Mouse (Mus musculus): ENCODE measurements around the gene Usb1.

Gene Usb1

DNA sequence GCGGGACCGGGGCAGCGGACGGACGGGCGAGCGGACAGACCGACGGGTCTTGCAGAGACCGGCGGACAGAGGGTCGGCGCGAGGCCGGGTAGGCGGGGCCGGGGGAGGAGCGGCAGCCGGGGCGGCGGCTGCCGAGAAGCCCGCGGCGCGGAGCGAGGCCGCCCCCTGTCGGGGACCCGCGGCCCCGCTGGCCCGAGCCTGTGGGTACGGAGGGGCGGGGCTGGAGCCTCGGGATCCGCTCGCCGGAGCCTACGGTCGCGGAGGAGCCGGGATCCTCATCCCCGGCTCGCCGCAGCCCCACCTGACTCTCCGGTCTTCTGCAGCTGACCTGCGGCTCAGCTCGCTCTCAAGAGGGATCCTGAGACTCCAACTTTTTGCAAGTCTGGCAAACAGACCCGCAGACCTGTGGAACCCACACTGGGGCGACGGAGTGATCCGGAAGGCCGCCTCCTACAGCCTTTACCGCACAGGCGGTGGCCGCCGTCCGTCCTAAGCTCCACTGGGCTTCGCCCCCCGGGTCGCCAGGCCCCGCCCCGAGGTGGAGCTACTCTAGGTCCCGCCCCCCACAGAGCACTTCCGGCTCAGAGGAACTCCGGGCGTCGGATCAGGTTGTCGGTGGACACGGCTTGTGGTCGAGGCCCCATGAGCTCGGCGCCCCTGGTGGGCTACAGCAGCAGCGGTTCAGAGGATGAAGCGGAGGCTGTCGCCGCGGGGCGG is at the start of gene Usb1, which contains the start of gene Zfp319:
Usb1 (plus strand) TSS at position 565 of the 717 bp plus-strand sequence.
Zfp319 (minus strand) TSS at position 231 of the 717 bp plus-strand sequence.
- DNase-seq (ENCODE audit: low spot score): peak; percentile 86

DNA sequence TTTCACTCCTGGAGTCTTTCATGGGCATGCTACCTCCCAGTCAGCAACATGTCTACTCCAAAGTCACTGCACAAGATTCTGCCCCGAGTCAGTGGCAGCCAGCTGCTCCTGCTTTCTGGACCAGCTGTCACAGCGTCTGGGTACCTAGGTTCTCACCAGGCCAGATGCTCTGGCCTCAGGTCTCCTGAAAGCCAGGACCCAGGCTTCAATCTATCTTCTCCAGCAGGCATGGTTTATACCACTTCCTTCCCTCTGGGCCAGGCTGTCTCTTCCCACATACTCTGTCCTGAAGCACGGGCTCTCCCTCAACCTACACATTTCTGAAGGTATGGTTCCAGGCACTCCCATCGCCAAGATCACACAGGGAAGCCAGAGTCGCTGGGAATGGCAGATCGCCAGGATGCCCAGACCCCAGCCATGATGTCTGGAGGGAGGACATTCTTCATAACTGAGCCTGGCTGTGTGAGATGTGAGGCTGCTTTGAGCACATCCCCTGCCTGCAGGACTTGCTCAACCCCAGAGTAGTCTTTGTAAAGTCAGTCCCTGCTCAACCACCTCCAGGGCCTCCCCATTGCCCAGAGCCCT is 42.9 kb upstream of the Usb1 start:
- no peak for DNase-seq (ENCODE audit: low spot score)

DNA sequence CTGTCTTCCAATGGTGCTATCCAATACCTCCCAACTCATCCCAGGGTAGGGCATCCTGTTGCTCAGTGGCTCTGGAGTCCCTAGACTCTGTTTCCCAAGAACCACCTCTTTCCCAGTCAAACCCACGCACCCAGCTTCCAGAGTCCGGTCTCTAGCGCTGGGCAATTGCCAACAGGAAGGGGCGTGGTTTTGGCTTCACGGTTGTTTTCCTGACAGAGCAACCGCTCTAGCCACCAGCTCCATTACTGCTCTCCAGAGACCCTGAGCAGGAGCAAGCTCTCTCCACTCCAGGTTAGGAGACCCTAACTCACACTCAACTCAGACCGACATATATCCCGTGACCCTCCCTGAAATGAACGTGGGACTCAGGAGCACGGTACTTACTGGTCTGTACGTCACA is 38.9 kb upstream of the Usb1 start:
- DNase-seq (ENCODE audit: low spot score): no peak

DNA sequence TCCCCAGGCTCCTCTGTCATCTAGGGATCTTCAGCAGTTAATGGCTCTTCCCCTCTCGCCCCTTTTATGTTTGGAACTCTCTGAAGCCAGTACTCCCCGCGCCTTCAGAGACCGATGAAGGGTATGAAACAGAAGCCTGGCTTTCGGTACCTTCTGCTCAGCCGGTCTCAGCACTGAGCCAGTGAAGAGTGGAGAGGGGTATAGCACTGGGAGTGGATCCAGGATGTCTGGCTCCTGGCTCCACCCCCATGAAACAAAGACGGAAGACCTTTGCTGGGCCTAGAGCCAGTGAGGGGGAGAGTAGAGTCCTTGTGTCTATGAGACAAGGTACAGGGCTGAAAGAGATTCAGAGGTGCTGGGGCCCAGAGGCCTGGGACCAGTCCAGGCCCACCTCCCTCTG is 38.2 kb upstream of the Usb1 start:
- no peak for DNase-seq (ENCODE audit: low spot score)

GRCm38 (mm10) chr8:95302410-95302809 is 29.7 kb upstream of the Usb1 start:
- peak; percentile 22 for DNase-seq (ENCODE audit: low spot score)

- DNase-seq (ENCODE audit: low spot score): no peak
These were observed 26.6 kb upstream of the Usb1 start for GRCm38 (mm10) chr8:95305526-95305925.

DNA sequence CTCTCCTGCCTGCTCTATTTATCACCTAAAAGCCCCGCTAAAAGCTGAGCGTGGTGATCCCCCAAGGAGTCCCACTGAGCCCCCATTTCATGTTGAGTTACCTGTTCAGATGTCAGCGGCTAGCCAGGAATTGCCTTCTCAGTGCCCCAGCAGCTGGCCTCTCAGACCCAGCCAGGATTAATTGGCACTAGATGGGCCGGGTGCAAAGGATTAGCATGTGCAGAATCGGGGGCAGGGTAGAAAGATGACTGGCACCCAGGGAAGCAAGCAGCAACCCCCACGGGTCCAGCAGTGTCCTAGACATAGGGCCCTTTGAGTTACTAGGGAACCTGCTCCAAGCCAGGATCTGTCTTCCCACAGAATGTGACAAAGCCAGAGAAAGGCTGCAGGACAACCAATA is 25.7 kb upstream of the Usb1 start, which contains the start of gene Cngb1:
Cngb1 (minus strand) TSS at position 155 of the 400 bp plus-strand sequence.
- no peak for DNase-seq (ENCODE audit: low spot score)

- no peak for DNase-seq (ENCODE audit: low spot score)
These were observed 21.6 kb upstream of the Usb1 start, which contains the start of gene Tepp for GRCm38 (mm10) chr8:95310342-95310970. Gene Tepp, plus strand, starts transcription at chr8:95310566.

- DNase-seq (ENCODE audit: low spot score): no peak
These were observed 19.2 kb upstream of the Usb1 start for GRCm38 (mm10) chr8:95312836-95313235.

DNA sequence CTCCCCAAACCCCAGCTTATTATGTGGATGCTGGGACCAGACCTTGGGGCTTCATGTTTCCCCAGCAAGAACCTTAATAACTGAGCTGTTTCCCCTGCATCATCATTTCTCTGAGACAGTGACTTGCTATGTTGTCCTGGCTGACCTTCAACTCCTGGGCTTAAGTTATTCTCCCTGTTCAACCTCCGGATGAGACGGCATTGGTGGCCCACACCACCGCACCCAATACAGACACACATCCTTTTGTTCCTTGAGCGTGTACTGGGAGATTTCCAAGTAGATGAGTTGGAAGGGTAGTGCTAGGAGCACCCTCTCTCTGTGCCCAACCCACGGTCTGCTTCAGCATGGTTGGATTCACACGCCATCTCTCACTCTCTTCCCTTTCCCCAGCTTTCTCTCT is 18.2 kb upstream of the Usb1 start:
- DNase-seq (ENCODE audit: low spot score): no peak

DNA sequence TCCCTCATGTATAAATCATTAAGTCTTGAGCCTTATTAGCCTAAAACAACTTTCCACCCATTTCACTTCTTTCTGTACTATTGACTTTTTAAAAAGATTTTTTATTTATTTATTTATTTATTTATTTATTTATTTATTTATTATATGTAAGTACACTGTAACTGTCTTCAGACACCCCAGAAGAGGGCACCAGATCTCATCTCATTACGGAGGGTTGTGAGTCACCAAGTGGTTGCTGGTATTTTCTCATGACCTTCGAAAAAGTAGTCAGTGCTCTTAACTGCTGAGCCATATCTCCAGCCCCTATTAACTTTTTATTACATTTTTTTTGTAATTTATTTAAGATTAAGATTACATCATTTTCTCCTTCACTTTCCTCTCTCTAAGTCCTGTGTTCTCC is 17.4 kb upstream of the Usb1 start:
- DNase-seq (ENCODE audit: low spot score): no peak

- DNase-seq (ENCODE audit: low spot score): no peak
These were observed 16.7 kb upstream of the Usb1 start for GRCm38 (mm10) chr8:95315350-95315749.

DNA sequence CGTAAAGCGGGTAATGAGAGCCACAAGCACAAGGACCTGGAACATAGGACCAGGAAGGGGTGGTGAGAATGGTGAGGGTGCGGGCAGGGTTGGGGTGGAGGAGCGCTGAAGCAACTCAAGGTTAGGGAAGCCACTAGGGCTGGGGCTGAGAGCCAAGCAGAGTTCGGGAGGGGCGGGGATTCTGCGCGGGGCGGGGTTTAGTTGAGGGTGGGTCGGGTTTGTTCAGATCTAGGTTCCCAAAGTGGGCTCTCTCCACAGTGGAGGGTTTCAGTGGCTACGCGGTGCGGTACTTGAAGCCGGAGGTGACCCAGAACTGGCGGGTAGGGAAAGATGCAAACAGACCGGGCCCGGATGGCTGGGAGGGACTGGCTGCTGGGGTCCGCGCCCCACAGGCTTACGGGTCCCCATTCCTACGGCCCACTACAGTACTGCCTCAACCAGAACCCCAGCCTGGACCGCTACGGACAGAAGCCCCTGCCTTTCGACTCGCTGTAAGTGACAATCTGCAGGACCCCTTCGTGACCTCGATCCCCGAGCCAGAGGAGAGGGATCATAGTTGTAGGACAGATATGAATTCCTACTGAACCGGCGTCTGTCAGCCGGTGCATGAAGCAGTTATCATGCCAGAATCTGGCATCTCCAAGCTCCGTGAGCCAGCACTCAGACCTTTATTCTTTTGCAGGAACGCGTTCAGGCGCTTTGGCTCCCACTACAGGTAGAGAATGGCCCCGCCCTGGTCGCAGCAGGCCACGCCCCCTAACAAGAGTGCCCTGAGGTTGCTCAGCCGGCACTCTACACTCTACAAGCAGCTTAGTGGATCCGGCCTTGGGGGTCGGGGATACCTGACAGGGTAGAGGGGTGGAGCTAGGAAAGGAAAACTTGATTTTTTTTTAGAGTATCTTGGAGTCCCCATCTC is 11.6 kb upstream of the Usb1 start:
- no peak for DNase-seq (ENCODE audit: low spot score)

GRCm38 (mm10) chr8:95323201-95323600 is 8.9 kb upstream of the Usb1 start:
- no peak for DNase-seq (ENCODE audit: low spot score)

DNA sequence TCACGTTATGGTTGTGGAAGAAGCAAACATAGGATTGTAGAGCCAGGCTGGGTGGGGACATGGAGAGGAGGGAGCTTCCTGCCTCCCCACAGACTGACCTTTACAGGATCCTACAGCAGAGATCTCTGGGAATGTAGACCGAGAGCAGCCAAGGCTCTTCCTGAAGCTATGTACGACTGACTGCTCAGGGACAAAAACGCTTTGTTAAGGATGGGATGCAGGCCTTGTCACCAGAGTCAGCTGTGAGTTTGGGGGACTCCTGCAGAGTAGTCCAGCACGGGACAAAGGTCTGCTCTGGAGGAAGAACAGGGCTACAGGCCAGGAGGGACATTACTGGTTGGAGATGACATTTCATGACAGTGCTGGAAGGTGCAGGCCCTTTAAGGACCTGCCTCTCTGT is 7.4 kb upstream of the Usb1 start:
- DNase-seq (ENCODE audit: low spot score): no peak

DNA sequence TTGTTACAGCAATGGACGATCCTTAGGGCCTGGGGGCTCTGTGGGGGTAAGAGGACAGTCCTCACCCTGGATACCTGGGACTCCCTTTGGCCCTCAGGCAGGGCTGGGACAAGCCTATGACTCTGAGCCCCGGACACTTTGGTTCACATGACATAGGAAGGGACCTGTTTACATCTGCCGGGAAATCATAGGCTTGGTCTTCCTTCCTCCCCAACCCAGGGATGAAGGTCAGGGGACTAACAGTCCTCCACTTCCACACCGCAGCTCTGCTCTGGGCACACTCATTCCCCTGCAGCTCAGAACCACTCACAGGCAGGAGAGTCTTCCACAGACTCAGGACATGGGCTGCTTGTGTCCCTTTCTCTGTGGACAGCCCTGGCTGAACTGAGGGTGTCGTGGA is 5.3 kb upstream of the Usb1 start:
- no peak for DNase-seq (ENCODE audit: low spot score)

GRCm38 (mm10) chr8:95327866-95328465 is 4.1 kb upstream of the Usb1 start:
- no peak for DNase-seq (ENCODE audit: low spot score)

DNA sequence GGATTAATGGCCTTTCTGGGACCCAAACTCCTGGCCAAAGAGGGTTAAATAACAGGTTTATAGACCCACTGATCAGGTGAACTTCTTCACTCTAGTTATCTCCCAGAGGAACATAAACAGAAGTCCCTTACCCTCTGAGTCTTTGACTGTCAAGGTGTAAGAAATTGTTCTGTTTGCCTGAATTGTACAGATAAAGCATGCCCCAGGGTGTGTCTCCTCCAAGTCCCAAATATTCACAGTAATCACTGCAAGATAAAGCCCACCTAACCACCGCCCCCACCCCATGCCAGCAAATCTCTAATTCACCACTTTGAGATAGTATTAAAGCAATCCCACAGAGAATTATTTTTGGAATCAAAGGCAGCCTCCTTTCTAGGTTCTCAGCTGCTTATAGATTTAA is 1.7 kb upstream of the Usb1 start:
- no peak for DNase-seq (ENCODE audit: low spot score)

- DNase-seq (ENCODE audit: low spot score): peak; percentile 27
These were observed 846 bp upstream of the Usb1 start for GRCm38 (mm10) chr8:95331156-95331719.

DNA sequence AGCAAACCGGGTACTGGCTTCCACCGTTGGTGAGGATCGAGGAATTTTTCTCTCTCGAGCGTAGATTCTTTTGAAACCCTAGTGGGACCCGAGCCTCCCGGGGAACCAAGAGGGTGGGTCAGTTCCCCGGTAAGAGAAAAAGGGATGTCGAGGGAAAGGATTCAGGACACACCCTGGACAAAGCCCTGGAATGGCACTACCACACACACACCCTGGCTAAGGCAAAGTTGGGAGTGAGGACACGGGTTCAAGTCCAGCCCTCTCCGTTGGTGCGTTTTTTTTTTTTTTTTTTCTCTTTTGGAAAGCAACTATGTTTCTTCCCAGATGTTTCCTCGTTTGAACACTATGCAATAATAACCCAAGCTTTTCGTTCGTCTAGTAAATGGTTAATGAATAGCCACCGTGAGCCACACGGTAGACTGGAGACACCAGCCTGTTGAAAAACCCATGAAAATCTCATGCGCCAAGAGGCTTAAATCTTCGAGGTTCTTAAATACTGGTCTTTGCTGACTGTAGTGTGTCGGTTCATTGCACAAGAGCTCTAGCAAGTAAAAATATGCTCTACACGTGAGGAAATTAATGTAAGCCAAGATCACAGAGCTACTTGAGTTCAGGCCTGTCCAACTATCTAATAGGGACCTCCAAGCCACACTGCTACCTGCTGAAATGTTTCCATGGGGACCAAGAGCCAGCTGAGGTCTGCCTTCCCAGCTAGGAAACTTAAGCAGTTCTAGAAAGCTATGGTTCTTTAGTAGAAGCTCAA is 534 bp downstream of the Usb1 start:
- DNase-seq (ENCODE audit: low spot score): no peak

GRCm38 (mm10) chr8:95335706-95336105 is 3.6 kb downstream of the Usb1 start:
- DNase-seq (ENCODE audit: low spot score): no peak
